Mouse (Mus musculus): ENCODE measurements around the gene Clec14a. TPM values are rescaled to one million over a fixed set of nuclear protein-coding genes. Genes with fewer than 3 reads are reported as not detected.
"Not testable (repeated sequence)": the region's sequence is repeated elsewhere in the genome, so short reads cannot be mapped to it uniquely, and the experiment has no call there.

Gene Clec14a
- 6.8 and 7.9 TPM in 2 replicates for polyA plus RNA-seq (2014; fragmentation: Nextera tagmentation; extraction: Ambion mirVana)

- ATAC-seq (ENCODE audit: low FRiP score) (peak; percentile 87), DNase-seq (ENCODE audit: low spot score, missing footprints) (peak; percentile 95)
- H3K4me2 ChIP-seq, result peak within 1 kb of the TSS; percentile 65
- H3K27me3 ChIP-seq (ENCODE audit: control insufficient read depth, insufficient read depth, low read length), result peaks cover 3% of the 10 kb centered on the region; the same call in 1 of the 2 replicates
- WGBS, result 7% methylated on average over 32 of the region's 32 CpGs
- H3K9ac ChIP-seq (ENCODE audit: low read length), result peak within 1 kb of the TSS; percentile 53
- no peaks in the 10 kb centered on the region for H3K36me3 ChIP-seq (ENCODE audit: control insufficient read depth, insufficient read depth, low read length)
- peaks cover 7% of the 10 kb centered on the region for H3K4me1 ChIP-seq (ENCODE audit: control insufficient read depth, insufficient read depth, low read length)
- H3K9me3 ChIP-seq (ENCODE audit: control insufficient read depth, low read length), result no peaks in the 10 kb centered on the region
- no peak within 1 kb of the TSS; the same call in 1 of the 2 replicates for H3K27ac ChIP-seq (ENCODE audit: low read depth, low read length)
- H3K4me3 ChIP-seq (ENCODE audit: low read depth, low read length), result peak within 1 kb of the TSS; percentile 36
These were observed at the start of gene Clec14a for GRCm38 (mm10) chr12:58268563-58269501. Gene Clec14a, minus strand, starts transcription at chr12:58269290.

DNA sequence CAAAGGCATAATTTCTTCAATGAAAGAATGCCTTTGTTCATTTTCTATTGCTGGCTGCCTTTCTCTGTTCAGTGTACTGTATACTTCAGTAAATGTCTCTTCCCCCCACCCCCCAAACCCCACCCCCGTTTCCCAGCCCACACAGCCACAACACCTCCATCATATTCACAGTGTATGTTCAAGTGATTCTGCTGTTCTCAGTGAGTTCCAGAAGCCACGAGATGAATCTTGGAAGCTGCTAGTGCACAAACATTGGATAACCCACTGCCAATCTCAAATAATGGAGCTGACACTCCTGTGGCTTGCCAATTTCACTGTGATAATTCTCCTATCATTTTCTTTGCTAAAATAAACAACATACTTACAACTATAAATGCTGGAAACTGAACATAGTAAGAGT, 38.7 kb upstream of the Clec14a start:
- 86% methylated on average over 2 of the region's 2 CpGs for WGBS
- Histone ChIP-seq H3K4me2 (no peak overlapping the region), H3K27ac (ENCODE audit: low read depth, low read length) (no peak overlapping the region), H3K4me1 (ENCODE audit: control insufficient read depth, insufficient read depth, low read length) (no peaks in the 10 kb centered on the region), H3K27me3 (ENCODE audit: control insufficient read depth, insufficient read depth, low read length) (no peaks in the 10 kb centered on the region), H3K9me3 (ENCODE audit: control insufficient read depth, low read length) (no peaks in the 10 kb centered on the region), H3K9ac (ENCODE audit: low read length) (no peak overlapping the region), H3K36me3 (ENCODE audit: control insufficient read depth, insufficient read depth, low read length) (no peaks in the 10 kb centered on the region), H3K4me3 (ENCODE audit: low read depth, low read length) (no peak overlapping the region)
- no peak for ATAC-seq (ENCODE audit: low FRiP score)
- DNase-seq (ENCODE audit: low spot score, missing footprints), result no peak

DNA sequence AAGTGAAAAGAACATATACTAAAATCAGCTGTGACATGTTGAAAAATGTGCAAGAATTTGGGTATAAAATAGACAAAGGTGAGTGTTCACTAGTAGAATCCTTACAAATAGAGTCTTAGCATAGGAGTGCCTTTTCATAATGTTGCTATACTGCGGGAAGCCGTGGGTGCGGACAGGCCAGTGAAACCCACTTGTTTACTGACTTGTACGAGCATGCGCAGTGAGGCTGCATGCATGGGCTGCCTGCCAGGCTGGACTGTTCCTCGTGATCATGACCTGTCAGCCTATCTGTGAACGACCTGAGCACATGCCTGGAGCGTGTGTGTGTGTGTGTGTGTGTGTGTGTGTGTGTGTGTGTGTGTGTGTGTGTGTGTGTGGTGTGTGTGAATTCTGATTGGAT, 37.3 kb upstream of the Clec14a start:
- H3K9ac ChIP-seq (ENCODE audit: low read length); H3K4me2 ChIP-seq; H3K4me3 ChIP-seq (ENCODE audit: low read depth, low read length); H3K4me1 ChIP-seq (ENCODE audit: control insufficient read depth, insufficient read depth, low read length); H3K27ac ChIP-seq (ENCODE audit: low read depth, low read length); DNase-seq (ENCODE audit: low spot score, missing footprints); H3K36me3 ChIP-seq (ENCODE audit: control insufficient read depth, insufficient read depth, low read length); ATAC-seq (ENCODE audit: low FRiP score); H3K9me3 ChIP-seq (ENCODE audit: control insufficient read depth, low read length); H3K27me3 ChIP-seq (ENCODE audit: control insufficient read depth, insufficient read depth, low read length): not testable (repeated sequence)
- 84% methylated on average over 8 of the region's 8 CpGs for WGBS

- Histone ChIP-seq H3K4me2 (no peak overlapping the region), H3K9me3 (ENCODE audit: control insufficient read depth, low read length) (no peaks in the 10 kb centered on the region), H3K36me3 (ENCODE audit: control insufficient read depth, insufficient read depth, low read length) (no peaks in the 10 kb centered on the region), H3K4me3 (ENCODE audit: low read depth, low read length) (no peak overlapping the region), H3K27me3 (ENCODE audit: control insufficient read depth, insufficient read depth, low read length) (no peaks in the 10 kb centered on the region), H3K4me1 (ENCODE audit: control insufficient read depth, insufficient read depth, low read length) (no peaks in the 10 kb centered on the region), H3K9ac (ENCODE audit: low read length) (no peak overlapping the region), H3K27ac (ENCODE audit: low read depth, low read length) (no peak overlapping the region)
- WGBS, result 79% methylated on average over 2 of the region's 2 CpGs
- ATAC-seq (ENCODE audit: low FRiP score), result no peak
- no peak for DNase-seq (ENCODE audit: low spot score, missing footprints)
These were observed 36.5 kb upstream of the Clec14a start for GRCm38 (mm10) chr12:58305567-58305966.

DNA sequence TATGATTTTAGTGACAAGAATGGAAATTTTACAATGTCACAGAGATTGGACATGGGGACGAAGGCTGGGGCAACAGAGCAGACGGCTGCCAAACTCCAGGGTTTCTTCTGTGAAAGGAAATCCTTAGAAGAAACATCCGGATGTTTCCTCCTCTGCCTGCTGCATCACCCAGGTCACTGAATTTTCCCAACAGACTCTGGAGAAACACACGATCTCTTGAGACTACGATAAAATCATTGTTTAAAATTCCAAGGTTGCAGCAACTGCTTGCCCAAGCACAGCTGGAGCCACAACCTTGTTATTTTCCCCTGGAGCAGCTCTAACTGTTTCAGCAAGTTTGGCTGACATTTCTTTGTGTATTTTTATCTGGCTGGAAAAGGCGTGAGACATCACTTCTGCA, 27.9 kb upstream of the Clec14a start:
- Histone ChIP-seq H3K27ac (ENCODE audit: low read depth, low read length) (no peak overlapping the region), H3K9me3 (ENCODE audit: control insufficient read depth, low read length) (no peaks in the 10 kb centered on the region), H3K36me3 (ENCODE audit: control insufficient read depth, insufficient read depth, low read length) (no peaks in the 10 kb centered on the region), H3K4me2 (no peak overlapping the region), H3K27me3 (ENCODE audit: control insufficient read depth, insufficient read depth, low read length) (no peaks in the 10 kb centered on the region), H3K4me1 (ENCODE audit: control insufficient read depth, insufficient read depth, low read length) (no peaks in the 10 kb centered on the region), H3K9ac (ENCODE audit: low read length) (no peak overlapping the region), H3K4me3 (ENCODE audit: low read depth, low read length) (no peak overlapping the region)
- 79% methylated on average over 6 of the region's 6 CpGs for WGBS
- DNase-seq (ENCODE audit: low spot score, missing footprints) (no peak), ATAC-seq (ENCODE audit: low FRiP score) (no peak)

- Histone ChIP-seq H3K4me3 (ENCODE audit: low read depth, low read length) (no peak overlapping the region), H3K9me3 (ENCODE audit: control insufficient read depth, low read length) (no peaks in the 10 kb centered on the region), H3K27ac (ENCODE audit: low read depth, low read length) (no peak overlapping the region), H3K4me2 (no peak overlapping the region), H3K36me3 (ENCODE audit: control insufficient read depth, insufficient read depth, low read length) (no peaks in the 10 kb centered on the region), H3K9ac (ENCODE audit: low read length) (no peak overlapping the region), H3K4me1 (ENCODE audit: control insufficient read depth, insufficient read depth, low read length) (no peaks in the 10 kb centered on the region), H3K27me3 (ENCODE audit: control insufficient read depth, insufficient read depth, low read length) (no peaks in the 10 kb centered on the region)
- ATAC-seq (ENCODE audit: low FRiP score) (no peak), DNase-seq (ENCODE audit: low spot score, missing footprints) (no peak)
- WGBS, result 89% methylated on average over 3 of the region's 3 CpGs
These were observed 16.8 kb upstream of the Clec14a start for GRCm38 (mm10) chr12:58285912-58286311.

DNA sequence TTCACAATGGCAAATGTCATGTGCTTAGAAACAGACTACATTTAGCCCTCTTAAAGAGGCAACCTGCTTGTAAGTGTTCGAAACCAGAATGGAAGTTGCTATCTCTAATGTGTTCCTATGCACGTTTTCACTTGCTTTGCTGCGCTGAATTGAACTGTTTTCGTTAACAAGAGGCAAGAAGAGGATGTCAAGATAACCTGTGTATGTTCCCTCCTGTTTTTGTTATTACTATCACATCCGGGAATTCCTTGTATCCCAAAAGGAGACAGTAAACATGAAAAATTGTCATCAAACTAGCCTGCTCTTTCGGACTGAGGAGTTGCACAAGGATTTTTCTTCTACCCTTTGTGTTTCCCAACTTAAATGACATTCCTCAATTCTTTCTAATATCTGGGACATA, 1.4 kb upstream of the Clec14a start:
- DNase-seq (ENCODE audit: low spot score, missing footprints) (no peak), ATAC-seq (ENCODE audit: low FRiP score) (no peak)
- Histone ChIP-seq H3K9me3 (ENCODE audit: control insufficient read depth, low read length) (no peaks in the 10 kb centered on the region), H3K4me2 (no peak overlapping the region), H3K9ac (ENCODE audit: low read length) (no peak overlapping the region), H3K4me1 (ENCODE audit: control insufficient read depth, insufficient read depth, low read length) (peaks cover 7% of the 10 kb centered on the region), H3K27me3 (ENCODE audit: control insufficient read depth, insufficient read depth, low read length) (peaks cover 3% of the 10 kb centered on the region; the same call in 1 of the 2 replicates), H3K36me3 (ENCODE audit: control insufficient read depth, insufficient read depth, low read length) (no peaks in the 10 kb centered on the region), H3K4me3 (ENCODE audit: low read depth, low read length) (no peak overlapping the region), H3K27ac (ENCODE audit: low read depth, low read length) (no peak overlapping the region)
- 77% methylated on average over 6 of the region's 6 CpGs for WGBS

DNA sequence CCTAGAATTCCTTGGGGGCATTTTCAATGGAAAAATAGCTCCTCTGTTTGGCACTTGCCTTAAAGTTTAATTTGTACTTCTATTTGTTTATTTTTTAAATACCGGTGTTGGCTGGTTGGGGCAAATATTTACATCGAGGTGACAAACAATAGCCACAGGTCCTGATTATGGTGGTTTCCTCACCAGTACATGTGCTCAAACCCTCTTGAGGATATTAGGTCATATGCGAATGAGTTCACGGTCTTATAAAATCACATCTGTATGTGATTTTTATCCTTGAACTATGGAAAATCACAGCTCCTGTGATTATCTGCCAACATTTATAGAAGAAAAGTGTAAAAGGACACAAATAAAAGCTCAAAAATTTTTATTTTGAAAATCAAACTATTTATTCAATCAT, 415 bp upstream of the Clec14a start:
- no peak for ATAC-seq (ENCODE audit: low FRiP score)

GRCm38 (mm10) chr12:58268186-58268562, 916 bp downstream of the Clec14a start:
- Histone ChIP-seq H3K4me2 (peak overlapping the region; percentile 65), H3K27me3 (ENCODE audit: control insufficient read depth, insufficient read depth, low read length) (peaks cover 3% of the 10 kb centered on the region; the same call in 1 of the 2 replicates), H3K4me1 (ENCODE audit: control insufficient read depth, insufficient read depth, low read length) (peaks cover 7% of the 10 kb centered on the region), H3K4me3 (ENCODE audit: low read depth, low read length) (peak overlapping the region; percentile 36), H3K27ac (ENCODE audit: low read depth, low read length) (no peak overlapping the region), H3K36me3 (ENCODE audit: control insufficient read depth, insufficient read depth, low read length) (no peaks in the 10 kb centered on the region), H3K9ac (ENCODE audit: low read length) (peak overlapping the region; percentile 53), H3K9me3 (ENCODE audit: control insufficient read depth, low read length) (no peaks in the 10 kb centered on the region)
- DNase-seq (ENCODE audit: low spot score, missing footprints), result no peak
- 8% methylated on average over 15 of the region's 15 CpGs for WGBS
- ATAC-seq (ENCODE audit: low FRiP score), result peak; percentile 74

More for the DNA sequence above, 415 bp upstream of the Clec14a start:
- Histone ChIP-seq H3K9me3 (ENCODE audit: control insufficient read depth, low read length) (no peaks in the 10 kb centered on the region), H3K4me1 (ENCODE audit: control insufficient read depth, insufficient read depth, low read length) (peaks cover 7% of the 10 kb centered on the region), H3K36me3 (ENCODE audit: control insufficient read depth, insufficient read depth, low read length) (no peaks in the 10 kb centered on the region), H3K27me3 (ENCODE audit: control insufficient read depth, insufficient read depth, low read length) (peaks cover 3% of the 10 kb centered on the region; the same call in 1 of the 2 replicates), H3K4me3 (ENCODE audit: low read depth, low read length) (no peak overlapping the region), H3K27ac (ENCODE audit: low read depth, low read length) (no peak overlapping the region), H3K4me2 (no peak overlapping the region), H3K9ac (ENCODE audit: low read length) (no peak overlapping the region)
- no peak for DNase-seq (ENCODE audit: low spot score, missing footprints)
- 75% methylated on average over 4 of the region's 4 CpGs for WGBS
